Mouse (Mus musculus): ENCODE data around the gene Mki67.

Gene Mki67

DNA sequence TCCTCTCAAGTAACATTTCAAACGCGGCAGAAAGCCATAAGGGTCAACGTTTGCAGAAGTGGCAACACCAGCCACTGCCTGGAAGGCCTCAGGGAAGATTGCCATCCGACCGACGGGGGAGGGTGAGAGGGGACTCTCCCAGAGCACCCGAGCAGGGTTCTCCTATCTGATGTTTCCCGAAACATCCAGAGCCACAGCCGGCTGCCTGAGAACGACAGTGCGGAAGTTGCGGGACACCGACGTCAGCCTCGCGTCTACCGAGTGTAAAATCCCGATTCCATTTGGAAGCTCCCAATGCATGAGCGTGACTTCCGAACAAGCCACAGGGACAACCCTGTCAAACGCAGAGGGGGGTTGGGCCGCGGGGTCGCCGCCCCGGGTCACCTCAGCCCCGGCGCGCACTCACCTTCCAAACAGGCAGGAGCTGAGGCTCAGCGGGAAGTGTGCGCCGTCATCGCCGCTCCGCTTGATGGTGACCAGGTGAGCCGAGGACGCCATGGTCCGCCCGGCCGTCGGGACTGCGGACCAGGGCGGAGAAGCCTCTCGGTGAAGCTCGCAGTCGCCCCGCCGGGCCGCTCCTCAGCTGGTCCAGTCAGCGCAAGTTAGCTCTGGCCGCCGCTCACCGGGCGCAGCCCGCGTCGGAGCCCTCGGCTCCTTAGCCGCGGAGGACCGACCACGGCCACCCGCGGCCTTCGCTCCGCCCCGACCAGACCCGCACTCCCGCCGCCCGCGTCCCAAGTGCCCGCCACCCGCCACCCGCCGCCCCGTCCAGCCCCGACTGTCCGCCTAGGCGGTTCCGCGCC lies at the start of gene Mki67:
Mki67 (minus strand) TSS at position 720 of the 803 bp plus-strand sequence.
- DNase-seq (ENCODE audit: low spot score in 2 of 2), result no peak

DNA sequence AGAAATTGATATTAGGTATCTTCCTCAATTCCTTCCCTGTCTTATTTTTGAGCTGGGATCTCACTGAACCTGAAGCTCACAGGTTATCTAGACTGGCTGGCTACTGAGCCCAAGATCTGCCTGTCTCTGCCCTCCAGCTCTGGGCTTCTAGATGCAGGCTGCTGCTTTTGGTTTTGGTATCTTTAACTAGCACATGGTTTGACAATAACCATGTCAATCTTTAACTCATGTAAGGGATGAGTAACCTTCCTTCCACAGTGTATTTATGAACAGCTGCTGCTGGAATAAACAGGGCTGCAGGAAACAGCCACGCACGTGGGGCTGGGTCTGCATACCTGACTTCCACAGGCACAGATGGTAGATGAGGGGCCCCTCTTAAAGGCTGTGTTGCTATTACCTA lies 47.1 kb upstream of the Mki67 start:
- no peak for DNase-seq (ENCODE audit: low spot score in 2 of 2)

DNA sequence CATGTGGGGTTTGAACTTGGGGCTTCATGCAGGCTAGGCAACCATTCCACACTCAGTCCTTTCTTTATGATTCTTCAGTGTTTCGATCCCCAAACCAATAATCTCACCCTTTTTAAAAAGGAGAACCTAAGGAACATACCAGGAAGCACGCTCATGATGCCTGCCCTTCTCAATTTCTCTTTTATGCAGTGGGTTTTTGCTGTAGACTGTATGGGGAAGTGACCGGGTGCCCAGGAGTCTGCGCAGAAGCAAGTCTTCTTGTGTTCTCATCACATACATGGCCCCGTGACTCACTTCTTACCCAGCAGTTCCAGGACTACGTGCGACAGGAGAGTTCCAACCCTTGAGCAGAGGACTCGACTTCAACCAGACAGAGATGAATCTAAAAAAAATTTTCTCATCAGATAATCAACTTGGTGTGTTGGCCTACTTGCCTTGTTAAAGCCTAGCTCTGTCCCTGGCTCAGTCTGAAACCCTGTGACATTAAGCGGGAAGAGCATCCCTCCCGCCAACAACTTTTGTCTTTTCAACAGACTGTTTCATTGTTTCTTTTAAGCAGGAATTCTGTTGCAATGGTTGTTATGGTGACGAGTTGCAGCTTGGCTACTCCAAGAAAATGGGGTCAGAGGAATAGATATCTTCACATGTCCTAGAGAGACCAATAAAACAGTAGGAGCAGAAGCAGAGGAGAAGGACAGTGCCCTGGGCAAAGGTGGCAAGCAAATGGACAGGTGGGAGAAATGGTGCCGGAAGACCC lies 42.8 kb upstream of the Mki67 start:
- DNase-seq (ENCODE audit: low spot score in 2 of 2), result no peak

DNA sequence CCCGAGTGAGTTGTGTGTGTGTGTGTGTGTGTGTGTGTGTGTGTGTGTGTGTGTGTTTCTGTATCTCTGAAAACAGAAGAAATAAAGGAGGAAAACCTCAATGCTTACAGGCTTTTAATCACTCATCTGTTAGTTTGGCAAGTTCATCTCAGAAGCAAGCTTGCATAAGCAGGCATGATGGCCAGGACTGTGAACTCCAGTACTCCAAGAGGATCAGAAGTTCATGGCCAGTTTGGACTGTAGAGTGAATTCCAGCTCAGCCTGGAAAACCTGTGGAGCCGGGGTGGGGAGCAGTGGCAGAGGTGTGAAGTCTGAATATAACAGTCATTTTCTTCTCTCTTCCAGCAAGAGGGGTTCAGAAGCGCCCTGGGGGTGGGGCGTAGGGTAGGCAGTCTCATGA lies 42.0 kb upstream of the Mki67 start:
- DNase-seq (ENCODE audit: low spot score in 2 of 2), result no peak

GRCm38 (mm10) chr7:135756984-135757586 lies 40.9 kb upstream of the Mki67 start:
- DNase-seq (ENCODE audit: low spot score in 2 of 2), result no peak

DNA sequence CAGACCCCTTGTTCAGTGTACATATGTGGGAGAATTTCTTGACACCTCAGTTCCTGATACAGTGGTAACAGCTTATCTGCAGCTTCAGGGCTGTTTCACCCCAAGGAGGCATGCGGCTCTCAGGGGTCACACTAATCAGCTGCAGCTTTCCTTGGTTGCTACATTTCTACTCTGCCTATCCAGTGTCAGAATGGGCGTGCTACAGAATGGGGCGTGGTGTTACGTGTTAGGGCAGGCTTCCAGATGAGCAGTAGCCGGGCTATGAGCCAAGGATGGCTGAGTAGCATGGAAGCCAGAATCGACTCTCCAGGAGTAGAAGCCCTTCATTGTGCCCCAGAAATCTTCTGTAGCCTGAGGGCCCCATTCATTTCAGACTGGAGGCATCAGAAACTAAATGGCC lies 32.8 kb upstream of the Mki67 start:
- no peak for DNase-seq (ENCODE audit: low spot score in 2 of 2)

DNA sequence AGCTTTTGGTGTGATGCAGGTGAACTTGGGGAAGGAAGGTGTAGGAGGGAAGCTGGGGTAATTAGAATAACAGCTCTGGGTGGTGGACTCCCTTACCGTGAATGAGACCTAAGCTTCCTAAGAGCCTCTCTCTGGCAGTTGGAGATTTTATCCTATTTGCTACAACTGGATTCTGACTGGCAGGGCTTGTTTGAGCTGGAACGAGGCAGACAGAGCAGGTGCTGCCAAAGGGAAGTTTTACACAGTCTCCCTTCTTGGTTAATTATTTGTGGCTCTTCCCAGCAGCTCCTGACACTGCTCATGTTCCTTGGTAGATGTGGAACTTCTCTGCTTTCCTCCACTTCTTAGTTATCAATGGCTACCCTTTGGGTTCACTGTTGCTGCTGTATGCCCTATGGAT lies 30.9 kb upstream of the Mki67 start:
- DNase-seq (ENCODE audit: low spot score in 2 of 2), result no peak

- no peak for DNase-seq (ENCODE audit: low spot score in 2 of 2)
Measured at GRCm38 (mm10) chr7:135746528-135746927, 30.4 kb upstream of the Mki67 start.

DNA sequence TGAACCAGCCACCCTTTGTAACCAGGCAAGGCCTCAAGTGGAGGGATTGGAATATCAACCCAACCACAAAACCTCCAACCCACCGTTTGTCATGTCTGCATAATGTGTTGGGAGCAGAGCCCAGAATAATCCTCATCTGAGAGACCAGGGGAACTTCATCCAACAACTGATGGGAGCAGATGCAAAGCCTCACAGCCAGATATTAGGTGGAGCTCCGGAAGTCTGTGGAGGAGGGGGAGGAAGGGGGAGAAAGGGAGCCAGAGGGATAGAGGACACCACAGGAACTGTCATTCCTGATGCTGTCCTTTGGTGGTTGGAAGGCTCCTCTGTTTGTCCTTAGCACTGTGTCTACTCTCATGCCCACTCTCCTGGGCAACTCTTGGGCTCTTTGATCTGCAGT lies 28.9 kb upstream of the Mki67 start:
- no peak for DNase-seq (ENCODE audit: low spot score in 2 of 2)

- DNase-seq (ENCODE audit: low spot score in 2 of 2), result no peak
Measured at GRCm38 (mm10) chr7:135740453-135740852, 24.3 kb upstream of the Mki67 start.

GRCm38 (mm10) chr7:135736581-135736886 lies 20.4 kb upstream of the Mki67 start:
- DNase-seq (ENCODE audit: low spot score in 2 of 2), result no peak

DNA sequence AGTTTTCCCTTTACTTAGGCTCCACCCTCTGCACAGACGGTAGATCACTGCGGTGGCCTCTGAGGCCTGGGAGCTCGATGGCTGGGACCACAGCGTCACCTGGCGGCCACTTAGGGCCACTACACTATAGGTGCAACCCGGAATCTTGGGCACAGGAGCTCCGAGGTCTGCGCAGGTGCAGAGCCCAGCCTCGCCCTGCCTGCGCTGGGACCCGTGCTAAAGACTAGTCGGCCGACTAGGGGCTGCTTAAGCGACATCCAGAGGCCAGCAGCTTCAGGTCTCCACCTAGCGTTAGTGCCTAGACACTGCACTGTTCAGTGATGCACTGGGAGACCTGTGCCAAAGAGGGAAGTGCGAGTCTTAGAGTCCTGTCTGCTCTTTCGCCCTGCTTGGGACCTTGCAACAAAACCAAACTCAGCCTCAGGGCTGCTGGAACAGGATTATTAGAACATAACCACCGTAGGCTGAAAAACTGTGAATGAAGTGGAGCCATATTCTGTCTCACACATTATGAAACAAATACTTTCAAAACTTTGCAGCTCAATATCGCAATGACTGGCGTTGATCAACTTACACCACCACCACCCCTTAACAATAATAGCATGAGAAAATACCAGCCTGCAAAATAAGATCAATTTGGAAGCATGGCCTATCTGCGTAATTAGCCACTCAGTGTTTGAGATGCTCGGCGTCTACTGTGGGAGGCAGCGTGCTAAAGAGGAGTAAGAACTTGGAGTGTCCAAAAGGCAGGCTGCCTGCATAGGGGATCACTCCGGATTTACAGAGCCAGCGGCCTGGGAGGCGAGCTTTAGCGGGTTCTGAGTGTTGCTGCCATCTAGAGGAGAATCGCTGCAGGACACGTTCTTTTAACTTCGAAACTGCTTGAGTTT lies 19.8 kb upstream of the Mki67 start:
- peak in 1 of 2 experiments; percentile 89 for DNase-seq (ENCODE audit: low spot score in 2 of 2)

- no peak for DNase-seq (ENCODE audit: low spot score in 2 of 2)
Measured at GRCm38 (mm10) chr7:135734911-135735646, 18.9 kb upstream of the Mki67 start.

DNA sequence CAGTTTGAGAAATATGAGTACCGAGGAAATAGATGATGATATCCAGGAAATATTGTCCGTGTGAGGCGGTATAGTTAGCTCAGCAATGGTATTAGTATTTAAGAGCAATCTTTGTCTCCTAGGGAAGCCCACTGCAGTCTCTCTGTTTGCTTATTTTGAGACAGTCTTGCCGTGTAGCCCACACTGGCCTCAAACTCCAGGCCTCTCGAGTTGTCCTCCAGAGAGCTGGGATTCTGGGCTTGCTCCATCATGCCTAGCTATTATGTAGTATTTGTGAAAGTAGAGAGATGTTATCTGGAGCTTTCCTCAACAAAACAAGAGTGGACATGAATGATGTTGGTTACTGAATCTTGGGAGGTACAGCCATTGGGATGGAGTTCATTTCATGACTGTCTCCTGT lies 18.2 kb upstream of the Mki67 start:
- no peak for DNase-seq (ENCODE audit: low spot score in 2 of 2)

- DNase-seq (ENCODE audit: low spot score in 2 of 2), result no peak
Measured at GRCm38 (mm10) chr7:135728038-135728437, 11.9 kb upstream of the Mki67 start.

DNA sequence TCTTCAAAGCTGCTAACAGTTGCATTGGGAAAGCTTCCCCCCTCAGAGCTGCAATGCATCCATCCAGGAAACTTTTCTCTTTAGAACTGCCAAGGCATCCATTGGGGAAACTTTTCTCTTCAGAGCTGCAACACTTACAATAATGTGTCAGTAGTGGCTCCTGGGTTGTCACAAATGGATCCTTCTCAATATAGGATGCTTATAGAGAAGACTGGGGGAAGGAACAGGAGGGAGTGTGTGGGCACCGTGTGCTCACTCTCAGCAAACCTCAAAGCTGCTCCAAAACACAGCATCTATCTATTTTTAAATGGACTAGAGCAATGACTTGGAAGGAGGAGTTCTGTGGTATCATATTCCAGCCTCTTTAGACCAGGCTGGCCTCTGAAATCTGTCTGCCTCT lies 10.5 kb upstream of the Mki67 start:
- no peak for DNase-seq (ENCODE audit: low spot score in 2 of 2)

- DNase-seq (ENCODE audit: low spot score in 2 of 2), result no peak
Measured at GRCm38 (mm10) chr7:135723672-135724341, 7.6 kb upstream of the Mki67 start.

DNA sequence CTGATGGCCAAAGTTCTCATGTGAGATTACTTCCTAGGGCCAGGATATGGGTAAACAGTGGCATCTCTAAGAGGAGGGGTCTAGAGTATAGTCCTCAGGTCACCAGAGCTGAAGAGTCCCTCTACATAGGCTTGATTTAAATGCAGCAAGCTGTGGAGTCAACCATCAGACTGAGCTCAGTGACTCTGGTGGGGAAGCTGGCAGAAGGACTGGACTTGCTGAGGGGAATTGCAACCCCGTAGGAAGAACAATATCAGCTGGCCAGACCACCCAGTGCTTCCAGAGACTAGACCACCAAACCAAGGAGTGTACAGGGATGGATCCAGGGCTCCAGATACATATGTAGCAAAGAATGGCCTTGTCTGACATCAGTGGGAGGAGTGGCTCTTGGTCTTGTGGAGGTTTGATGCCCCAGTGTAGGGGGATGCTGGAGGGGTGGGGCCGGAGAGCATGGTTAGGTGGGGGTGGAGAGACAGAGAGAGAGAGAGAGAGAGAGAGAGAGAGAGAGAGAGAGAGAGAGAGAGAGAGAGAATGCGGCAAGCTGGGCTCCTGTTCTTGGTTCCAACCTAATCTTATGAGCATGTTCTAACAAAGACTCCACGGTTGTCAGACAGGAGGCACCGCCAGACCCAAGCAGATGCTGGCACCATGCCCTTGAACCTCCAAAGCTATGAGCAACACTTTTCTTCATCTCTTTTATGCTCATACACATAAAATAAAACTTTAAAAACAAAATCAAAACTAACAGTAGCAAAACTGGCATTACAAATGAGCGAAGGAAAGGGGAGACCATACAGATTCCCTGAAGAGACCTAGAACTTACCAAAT lies 6.1 kb upstream of the Mki67 start:
- DNase-seq (ENCODE audit: low spot score in 2 of 2), result no peak

DNA sequence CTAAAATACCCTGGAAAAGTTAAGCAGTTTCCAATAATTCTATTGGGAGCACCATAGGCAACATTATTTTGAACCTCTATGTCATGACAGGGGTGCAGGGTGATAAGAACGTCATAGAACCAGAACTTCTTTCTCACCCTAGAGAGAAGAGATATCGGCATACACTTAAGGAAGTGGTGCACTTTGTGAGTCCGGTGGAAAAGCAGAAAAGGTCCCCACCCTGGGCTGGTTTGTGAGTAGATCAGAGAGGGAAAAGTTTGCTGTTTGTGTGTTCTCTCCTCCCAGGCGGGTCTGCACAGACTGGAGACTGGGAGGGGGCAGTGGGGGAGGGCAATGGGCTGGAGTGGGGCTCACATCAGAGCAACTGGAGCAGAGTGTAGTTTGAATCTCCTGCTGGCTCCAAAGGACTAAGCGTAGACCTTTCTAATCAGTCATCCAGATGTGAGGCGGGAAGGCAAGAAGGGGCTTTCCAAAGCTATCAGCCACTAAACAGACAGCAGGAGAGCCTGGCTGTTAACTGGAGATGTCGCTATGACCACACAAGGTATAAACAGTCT lies 5.4 kb upstream of the Mki67 start:
- no peak for DNase-seq (ENCODE audit: low spot score in 2 of 2)
